Mouse (Mus musculus) forebrain, embryonic 16.5 days (tissue): ENCODE measurements around the gene Dnajb4. TPM values are rescaled to one million over a fixed set of nuclear protein-coding genes. Genes with fewer than 3 reads are reported as not detected.
"Not testable (repeated sequence)": the region's sequence is repeated elsewhere in the genome, so short reads cannot be mapped to it uniquely, and the experiment has no call there.

Experiments
- ATAC-seq: fragments of 200-750 bp; cut with Nextera tagmentation; 2 replicates; pipeline ENCODE4 v1.8.0; 2017; ENCODE audit warnings: mild to moderate bottlenecking, moderate library complexity
- H3K27ac ChIP-seq: fragments of 300-500 bp; sonication (generic); 2 replicates; pipeline ENCODE4 v1.5.1; 2014; ENCODE audit warnings: low read length, control low read depth
- H3K27me3 ChIP-seq: fragments of 300-500 bp; sonication (generic); replicated peaks from 2 replicates; pipeline ENCODE4 v1.6.1; 2014; ENCODE audit warnings: low read length; ENCODE audit not compliant: control insufficient read depth, insufficient read depth
- H3K36me3 ChIP-seq: fragments of 300-500 bp; sonication (generic); 2 replicates; pipeline ENCODE4 v1.6.1; 2014; ENCODE audit not compliant: control insufficient read depth, insufficient read depth
- H3K4me1 ChIP-seq: fragments of 300-500 bp; sonication (generic); replicated peaks from 2 replicates; pipeline ENCODE4 v1.6.1; 2014; ENCODE audit warnings: low read length; ENCODE audit not compliant: control insufficient read depth, insufficient read depth
- H3K4me2 ChIP-seq: fragments of 300-500 bp; sonication (generic); 2 replicates; pipeline ENCODE4 v1.6.1; 2014; ENCODE audit warnings: mild to moderate bottlenecking, low read length, control low read depth
- H3K4me3 ChIP-seq: fragments of 300-500 bp; sonication (generic); replicated peaks from 2 replicates; pipeline ENCODE4 v1.5.1; 2014; ENCODE audit warnings: mild to moderate bottlenecking, low read length, control low read depth
- H3K9ac ChIP-seq: fragments of 300-500 bp; sonication (generic); replicated peaks from 2 replicates; pipeline ENCODE4 v1.6.1; 2014; ENCODE audit warnings: low read depth, low read length, control low read depth
- H3K9me3 ChIP-seq: fragments of 300-500 bp; sonication (generic); 2 replicates; pipeline ENCODE4 v1.6.1; 2016; ENCODE audit warnings: low read length; ENCODE audit not compliant: control insufficient read depth
- WGBS: fragments of 180-500 bp; shearing (Covaris S2); extraction: QIAGEN DNeasy Blood & Tissue Kit; methylation state at CpG from one replicate; pipeline ENCODE4 v1.1.7; 2014; 5-methylcytosine and 5-hydroxymethylcytosine counted together
- polyA plus RNA-seq: library from polyadenylated mRNA; unstranded; fragments of >200 nt; fragmentation: Nextera tagmentation; extraction: Ambion mirVana; gene quantifications from 2 replicates; pipeline ENCODE4 v1.2.1, GENCODE M21; 2015

The Dnajb4 gene
- 36.3 and 39.8 TPM in 2 replicates for polyA plus RNA-seq

GRCm38 (mm10) chr3:152209967-152210634 lies at the start of gene Dnajb4, which contains the start of gene Fubp1:
Dnajb4 (minus strand) TSS chr3:152210302.
Fubp1 (plus strand) TSS chr3:152210422.
- no peaks in the 10 kb centered on the region for H3K9me3 ChIP-seq
- no peaks in the 10 kb centered on the region for H3K36me3 ChIP-seq
- H3K27me3 ChIP-seq, result no peaks in the 10 kb centered on the region
- WGBS, result under 1% methylated on average over 85 of the region's 85 CpGs
- H3K27ac ChIP-seq, result peak within 1 kb of the TSS; percentile 100
- H3K4me3 ChIP-seq, result peak within 1 kb of the TSS; percentile 94
- peaks cover 24% of the 10 kb centered on the region for H3K4me1 ChIP-seq
- H3K9ac ChIP-seq, result peak within 1 kb of the TSS; percentile 100
- H3K4me2 ChIP-seq, result peak within 1 kb of the TSS; percentile 89
- ATAC-seq, result peak; percentile 96

- not testable (repeated sequence) for H3K4me2 ChIP-seq, H3K36me3 ChIP-seq, H3K4me1 ChIP-seq, H3K27me3 ChIP-seq, H3K9me3 ChIP-seq, H3K9ac ChIP-seq, H3K27ac ChIP-seq, H3K4me3 ChIP-seq
- ATAC-seq, result peak; percentile 58
- WGBS, result 42% methylated on average over 6 of the region's 9 CpGs
Measured at GRCm38 (mm10) chr3:152259409-152259808, 49.3 kb upstream of the Dnajb4 start.

- H3K4me2 ChIP-seq, result no peak overlapping the region
- 86% methylated on average over 3 of the region's 3 CpGs for WGBS
- ATAC-seq, result no peak
- no peak overlapping the region for H3K9ac ChIP-seq
- H3K36me3 ChIP-seq, result no peaks in the 10 kb centered on the region
- H3K4me3 ChIP-seq, result no peak overlapping the region
- H3K4me1 ChIP-seq, result no peaks in the 10 kb centered on the region
- H3K27ac ChIP-seq, result no peak overlapping the region
- H3K9me3 ChIP-seq, result no peaks in the 10 kb centered on the region
- peaks cover 7% of the 10 kb centered on the region for H3K27me3 ChIP-seq
Measured at GRCm38 (mm10) chr3:152257528-152257927, 47.4 kb upstream of the Dnajb4 start.

GRCm38 (mm10) chr3:152250487-152250886 lies 40.4 kb upstream of the Dnajb4 start:
- H3K36me3 ChIP-seq, result no peaks in the 10 kb centered on the region
- no peak for ATAC-seq
- no peak overlapping the region for H3K9ac ChIP-seq
- no peaks in the 10 kb centered on the region for H3K4me1 ChIP-seq
- no peak overlapping the region for H3K4me2 ChIP-seq
- no peak overlapping the region for H3K4me3 ChIP-seq
- no peak overlapping the region for H3K27ac ChIP-seq
- no peaks in the 10 kb centered on the region for H3K27me3 ChIP-seq
- H3K9me3 ChIP-seq, result no peaks in the 10 kb centered on the region
- 93% methylated on average over 1 of the region's 1 CpGs for WGBS

- WGBS, result 94% methylated on average over 12 of the region's 12 CpGs
Measured at GRCm38 (mm10) chr3:152247708-152248107, 37.6 kb upstream of the Dnajb4 start.

GRCm38 (mm10) chr3:152245273-152245910 lies 35.3 kb upstream of the Dnajb4 start:
- no peaks in the 10 kb centered on the region for H3K9me3 ChIP-seq
- no peaks in the 10 kb centered on the region for H3K36me3 ChIP-seq
- no peak overlapping the region for H3K27ac ChIP-seq
- H3K27me3 ChIP-seq, result no peaks in the 10 kb centered on the region
- H3K4me1 ChIP-seq, result 0 out of 2 replicates have a peak, but pooled peaks cover 3% of the 10 kb centered on the region
- H3K9ac ChIP-seq, result no peak overlapping the region
- ATAC-seq, result peak; percentile 75
- H3K4me2 ChIP-seq, result no peak overlapping the region
- WGBS, result 68% methylated on average over 5 of the region's 5 CpGs
- H3K4me3 ChIP-seq, result no peak overlapping the region

More at GRCm38 (mm10) chr3:152247708-152248107, 37.6 kb upstream of the Dnajb4 start:
- no peak overlapping the region for H3K4me3 ChIP-seq
- H3K27me3 ChIP-seq, result no peaks in the 10 kb centered on the region
- ATAC-seq, result no peak
- H3K4me2 ChIP-seq, result no peak overlapping the region
- H3K4me1 ChIP-seq, result 0 out of 2 replicates have a peak, but pooled peaks cover 3% of the 10 kb centered on the region
- H3K9ac ChIP-seq, result no peak overlapping the region
- H3K9me3 ChIP-seq, result no peaks in the 10 kb centered on the region
- H3K27ac ChIP-seq, result no peak overlapping the region
- H3K36me3 ChIP-seq, result no peaks in the 10 kb centered on the region

- Histone ChIP-seq H3K4me2 (no peak overlapping the region), H3K9ac (no peak overlapping the region), H3K36me3 (peaks cover 7% of the 10 kb centered on the region), H3K27me3 (no peaks in the 10 kb centered on the region), H3K4me1 (0 out of 2 replicates have a peak, but pooled peaks cover 3% of the 10 kb centered on the region), H3K4me3 (no peak overlapping the region), H3K9me3 (no peaks in the 10 kb centered on the region), H3K27ac (no peak overlapping the region)
- WGBS, result 82% methylated on average over 4 of the region's 4 CpGs
- no peak for ATAC-seq
Measured at GRCm38 (mm10) chr3:152243304-152243703, 33.2 kb upstream of the Dnajb4 start.

- 89% methylated on average over 3 of the region's 3 CpGs for WGBS
- Histone ChIP-seq H3K36me3 (peaks cover 16% of the 10 kb centered on the region), H3K9ac (no peak overlapping the region), H3K4me1 (0 out of 2 replicates have a peak, but pooled peaks cover 3% of the 10 kb centered on the region), H3K4me2 (no peak overlapping the region), H3K4me3 (no peak overlapping the region), H3K27ac (no peak overlapping the region), H3K27me3 (no peaks in the 10 kb centered on the region), H3K9me3 (no peaks in the 10 kb centered on the region)
- ATAC-seq, result no peak
Measured at GRCm38 (mm10) chr3:152241098-152241497, 31.0 kb upstream of the Dnajb4 start.

- Histone ChIP-seq H3K27ac (no peak overlapping the region), H3K9ac (no peak overlapping the region), H3K4me1 (no peaks in the 10 kb centered on the region), H3K36me3 (peaks cover 18% of the 10 kb centered on the region), H3K4me3 (no peak overlapping the region), H3K4me2 (no peak overlapping the region), H3K27me3 (no peaks in the 10 kb centered on the region), H3K9me3 (no peaks in the 10 kb centered on the region)
- WGBS, result 100% methylated on average over 1 of the region's 1 CpGs
- ATAC-seq, result no peak
Measured at GRCm38 (mm10) chr3:152239592-152239991, 29.5 kb upstream of the Dnajb4 start.
